Mouse (Mus musculus): ENCODE results near the gene Gm44503.

Gm44503 gene

GRCm38 (mm10) chr9:73030443-73030842 lies 71.8 kb downstream of the Gm44503 start:
- DNase-seq (ENCODE audit: low spot score in 2 of 2) = no peak

- DNase-seq (ENCODE audit: low spot score in 2 of 2) = no peak
Observed at GRCm38 (mm10) chr9:73031421-73031820, 72.8 kb downstream of the Gm44503 start.

- DNase-seq (ENCODE audit: low spot score in 2 of 2) = no peak
Observed at GRCm38 (mm10) chr9:73033406-73033805, 74.8 kb downstream of the Gm44503 start.

GRCm38 (mm10) chr9:73039222-73039945 lies 80.7 kb downstream of the Gm44503 start:
- peak; percentile 87 to 88 for DNase-seq (ENCODE audit: low spot score in 2 of 2)

- DNase-seq (ENCODE audit: low spot score in 2 of 2) = no peak
Observed at GRCm38 (mm10) chr9:73040080-73040479, 81.4 kb downstream of the Gm44503 start, which contains the start of gene Pigb. Gene Pigb (minus strand): TSS chr9:73040378.

- DNase-seq (ENCODE audit: low spot score in 2 of 2) = peak; percentile 59 to 77
Observed at GRCm38 (mm10) chr9:73044146-73045079, 85.8 kb downstream of the Gm44503 start, which contains the start of gene Rab27a. Gene Rab27a (plus strand): TSS chr9:73044854.

GRCm38 (mm10) chr9:73045204-73045603 lies 86.6 kb downstream of the Gm44503 start:
- no peak for DNase-seq (ENCODE audit: low spot score in 2 of 2)

GRCm38 (mm10) chr9:73045711-73046110 lies 87.1 kb downstream of the Gm44503 start:
- no peak for DNase-seq (ENCODE audit: low spot score in 2 of 2)

GRCm38 (mm10) chr9:73047906-73048305 lies 89.3 kb downstream of the Gm44503 start:
- no peak for DNase-seq (ENCODE audit: low spot score in 2 of 2)

GRCm38 (mm10) chr9:73048927-73049326 lies 90.3 kb downstream of the Gm44503 start:
- no peak for DNase-seq (ENCODE audit: low spot score in 2 of 2)

GRCm38 (mm10) chr9:73049833-73050232 lies 91.2 kb downstream of the Gm44503 start:
- no peak for DNase-seq (ENCODE audit: low spot score in 2 of 2)

- no peak for DNase-seq (ENCODE audit: low spot score in 2 of 2)
Observed at GRCm38 (mm10) chr9:73050606-73051005, 92.0 kb downstream of the Gm44503 start.

- no peak for DNase-seq (ENCODE audit: low spot score in 2 of 2)
Observed at GRCm38 (mm10) chr9:73055441-73055911, 96.8 kb downstream of the Gm44503 start.

- no peak for DNase-seq (ENCODE audit: low spot score in 2 of 2)
Observed at GRCm38 (mm10) chr9:73059224-73059623, 100.6 kb downstream of the Gm44503 start.

- no peak for DNase-seq (ENCODE audit: low spot score in 2 of 2)
Observed at GRCm38 (mm10) chr9:73063621-73064290, 105.1 kb downstream of the Gm44503 start.
